ENCODE assay signal across 8 mouse cellular contexts in the genomic region with DNA sequence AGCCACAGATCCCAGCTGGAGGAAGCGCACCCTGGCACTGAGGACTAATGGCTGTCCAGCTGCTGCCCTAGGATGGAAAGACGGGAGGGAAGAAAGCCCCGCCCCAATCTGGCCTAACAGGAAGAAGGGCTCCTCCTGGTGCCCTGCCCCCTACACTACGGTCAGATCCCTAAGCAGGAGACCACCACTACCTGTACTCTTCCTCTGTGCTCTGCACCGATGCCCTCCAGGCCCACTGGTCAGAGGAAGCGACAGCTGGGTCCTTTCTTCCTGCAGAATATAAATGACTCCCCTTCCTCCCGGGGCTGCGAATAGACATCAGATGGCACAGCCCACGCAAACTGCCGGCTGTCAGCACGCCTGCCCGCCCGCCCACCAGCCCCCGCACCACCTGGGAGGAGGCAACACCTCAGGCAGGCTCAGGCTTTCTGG. TPM values are rescaled to one million over a fixed set of nuclear protein-coding genes. Genes with fewer than 3 reads are reported as not detected.
DNase-seq lines count a peak whose midpoint lies in the region; ATAC-seq and TF ChIP-seq lines count a peak whose summit lies in the region.

No protein-coding gene starts in this region.

- peak; percentile 44 for ATAC-seq in kidney, postnatal 0 days (replicated peaks; ENCODE audit: low FRiP score, low read depth)
- ATAC-seq in embryonic facial prominence, embryonic 13.5 days (ENCODE audit: insufficient number of reproducible peaks, insufficient read depth, low FRiP score, low TSS enrichment, low read depth): no peak
- peak; percentile 34 for ATAC-seq in hindbrain, embryonic 13.5 days (ENCODE audit: low FRiP score)
- ATAC-seq in midbrain, embryonic 15.5 days (replicated peaks): peak; percentile 32; the same call in 1 of the 2 replicates
- ATAC-seq in inflammation-experienced regulatory T-cells, adult 6 months: no peak

- peak overlapping the region; percentile 41 for H3K4me2 ChIP-seq in kidney, postnatal 0 days (ENCODE audit: low read length)
- H3K4me2 ChIP-seq in embryonic facial prominence, embryonic 13.5 days: peak overlapping the region; percentile 3
- peak overlapping the region; percentile 25 for H3K4me2 ChIP-seq in hindbrain, embryonic 13.5 days
- peak overlapping the region; percentile 24 for H3K4me2 ChIP-seq in midbrain, embryonic 15.5 days

- intact Hi-C loops in left cerebral cortex, postnatal 25 days (cut with DNase I): loop anchor here (1.0 kb wide), 1 partner anchor 13 kb away; the partner anchor contains the start of gene Atxn7l2

- H3K4me3 ChIP-seq in kidney, postnatal 0 days (replicated peaks; ENCODE audit: low read depth, low read length): no peak overlapping the region
- H3K4me3 ChIP-seq in embryonic facial prominence, embryonic 13.5 days: no peak overlapping the region
- no peak overlapping the region for H3K4me3 ChIP-seq in hindbrain, embryonic 13.5 days
- H3K4me3 ChIP-seq in midbrain, embryonic 15.5 days: no peak overlapping the region

- H3K27ac ChIP-seq in kidney, postnatal 0 days: no peak overlapping the region
- no peak overlapping the region for H3K27ac ChIP-seq in embryonic facial prominence, embryonic 13.5 days
- peak overlapping the region; percentile 90 for H3K27ac ChIP-seq in hindbrain, embryonic 13.5 days
- peak overlapping the region; percentile 61 for H3K27ac ChIP-seq in midbrain, embryonic 15.5 days

- DNase-seq in kidney, postnatal 0 days (ENCODE audit: low spot score): peak; percentile 86
- DNase-seq in kidney, adult 11 months: no peak
- peak; percentile 82 to 91 for DNase-seq in left cerebral cortex, postnatal 25 days (ENCODE audit: low spot score in 2 of 2)
- DNase-seq in thymus, postnatal 4 days: no peak

- no peaks in the 10 kb centered on the region for H3K9me3 ChIP-seq in kidney, postnatal 0 days (replicated peaks; ENCODE audit: low read length)
- no peaks in the 10 kb centered on the region for H3K9me3 ChIP-seq in embryonic facial prominence, embryonic 13.5 days
- no peaks in the 10 kb centered on the region for H3K9me3 ChIP-seq in hindbrain, embryonic 13.5 days
- no peaks in the 10 kb centered on the region for H3K9me3 ChIP-seq in midbrain, embryonic 15.5 days

- H3K9ac ChIP-seq in kidney, postnatal 0 days (ENCODE audit: low read depth, low read length): peak overlapping the region; percentile 32; the same call in 1 of the 2 replicates
- 0 out of 2 replicates have a peak overlapping the region, but pooled peaks have one; percentile 40 for H3K9ac ChIP-seq in embryonic facial prominence, embryonic 13.5 days
- peak overlapping the region; percentile 63 for H3K9ac ChIP-seq in hindbrain, embryonic 13.5 days
- H3K9ac ChIP-seq in midbrain, embryonic 15.5 days: peak overlapping the region; percentile 23; the same call in 1 of the 2 replicates

- H3K4me1 ChIP-seq in kidney, postnatal 0 days (replicated peaks; ENCODE audit: insufficient read depth, low read length): peaks cover 23% of the 10 kb centered on the region
- peaks cover 37% of the 10 kb centered on the region for H3K4me1 ChIP-seq in embryonic facial prominence, embryonic 13.5 days
- peaks cover 63% of the 10 kb centered on the region for H3K4me1 ChIP-seq in hindbrain, embryonic 13.5 days (replicated peaks)
- H3K4me1 ChIP-seq in midbrain, embryonic 15.5 days: peaks cover 40% of the 10 kb centered on the region

- no peaks in the 10 kb centered on the region for H3K27me3 ChIP-seq in kidney, postnatal 0 days (ENCODE audit: insufficient read depth, low read length)
- no peaks in the 10 kb centered on the region for H3K27me3 ChIP-seq in embryonic facial prominence, embryonic 13.5 days
- H3K27me3 ChIP-seq in hindbrain, embryonic 13.5 days: no peaks in the 10 kb centered on the region
- no peaks in the 10 kb centered on the region for H3K27me3 ChIP-seq in midbrain, embryonic 15.5 days (replicated peaks)

- 5% methylated on average over 14 of the region's 14 CpGs for WGBS in kidney, postnatal 0 days
- WGBS in embryonic facial prominence, embryonic 13.5 days: 15% methylated on average over 14 of the region's 14 CpGs
- WGBS in hindbrain, embryonic 13.5 days: 15% methylated on average over 14 of the region's 14 CpGs
- 10% methylated on average over 14 of the region's 14 CpGs for WGBS in midbrain, embryonic 15.5 days

- H3K36me3 ChIP-seq in kidney, postnatal 0 days (ENCODE audit: insufficient read depth, low read length): 0 out of 2 replicates have a peak, but pooled peaks cover 2% of the 10 kb centered on the region
- peaks cover 12% of the 10 kb centered on the region for H3K36me3 ChIP-seq in embryonic facial prominence, embryonic 13.5 days
- H3K36me3 ChIP-seq in hindbrain, embryonic 13.5 days: peaks cover 24% of the 10 kb centered on the region
- H3K36me3 ChIP-seq in midbrain, embryonic 15.5 days (replicated peaks): no peaks in the 10 kb centered on the region

- TF ChIP-seq CTCF in kidney, postnatal 0 days (IDR thresholded peaks at IDR 0.05; ENCODE audit: low read depth): peak; percentile 52

RNA-seq across cellular contexts. Expression of gene Cyb561d1, which starts 3.9 kb away (rescaled TPM):
- polyA plus RNA-seq in kidney, postnatal 0 days (2015; fragmentation: Nextera tagmentation; extraction: Ambion mirVana): 3.1 and 3.4 TPM in 2 replicates
- 2.6 and 2.8 TPM in 2 replicates for polyA plus RNA-seq in embryonic facial prominence, embryonic 13.5 days (2015; fragmentation: Nextera tagmentation; extraction: Ambion mirVana)
- polyA plus RNA-seq in hindbrain, embryonic 13.5 days (2015; fragmentation: Nextera tagmentation; extraction: Ambion mirVana): 3.5 and 4.3 TPM in 2 replicates
- total RNA-seq in left cerebral cortex, postnatal 25 days (2021): 10 to 100 TPM; 17.4 to 17.9 TPM
- polyA plus RNA-seq in midbrain, embryonic 15.5 days (2015; fragmentation: Nextera tagmentation; extraction: Ambion mirVana): 4.1 and 4.6 TPM in 2 replicates
- 1 to 10 TPM; 6.6 to 7.3 (median 7.1) TPM for polyA plus RNA-seq in inflammation-experienced regulatory T-cells, adult 6 months (2017; shearing (Covaris generic))

RNA-seq across cellular contexts. Expression of gene Amigo1, which starts 10.9 kb away (rescaled TPM):
- polyA plus RNA-seq in kidney, postnatal 0 days (2015; fragmentation: Nextera tagmentation; extraction: Ambion mirVana): 4.2 and 5.4 TPM in 2 replicates
- polyA plus RNA-seq in embryonic facial prominence, embryonic 13.5 days (2015; fragmentation: Nextera tagmentation; extraction: Ambion mirVana): 4.0 and 4.5 TPM in 2 replicates
- 12.0 and 13.8 TPM in 2 replicates for polyA plus RNA-seq in hindbrain, embryonic 13.5 days (2015; fragmentation: Nextera tagmentation; extraction: Ambion mirVana)
- total RNA-seq in left cerebral cortex, postnatal 25 days (2021): 10 to 100 TPM; 68.7 to 72.9 TPM
- 14.4 and 14.7 TPM in 2 replicates for polyA plus RNA-seq in midbrain, embryonic 15.5 days (2015; fragmentation: Nextera tagmentation; extraction: Ambion mirVana)
- polyA plus RNA-seq in inflammation-experienced regulatory T-cells, adult 6 months (2017; shearing (Covaris generic)): under 1 TPM; 0.33 to 0.53 (median 0.51) TPM

RNA-seq across cellular contexts. Expression of gene Atxn7l2, which starts 13.7 kb away (rescaled TPM):
- 10.9 and 11.0 TPM in 2 replicates for polyA plus RNA-seq in kidney, postnatal 0 days (2015; fragmentation: Nextera tagmentation; extraction: Ambion mirVana)
- polyA plus RNA-seq in embryonic facial prominence, embryonic 13.5 days (2015; fragmentation: Nextera tagmentation; extraction: Ambion mirVana): 22.0 and 27.1 TPM in 2 replicates
- 26.2 and 27.1 TPM in 2 replicates for polyA plus RNA-seq in hindbrain, embryonic 13.5 days (2015; fragmentation: Nextera tagmentation; extraction: Ambion mirVana)
- 10 to 100 TPM; 24.0 to 24.2 TPM for total RNA-seq in left cerebral cortex, postnatal 25 days (2021)
- 26.4 and 26.8 TPM in 2 replicates for polyA plus RNA-seq in midbrain, embryonic 15.5 days (2015; fragmentation: Nextera tagmentation; extraction: Ambion mirVana)
- polyA plus RNA-seq in inflammation-experienced regulatory T-cells, adult 6 months (2017; shearing (Covaris generic)): 1 to 10 TPM; 4.7 to 5.9 (median 5.6) TPM

RNA-seq across cellular contexts. Expression of gene Sypl2, which starts 29.4 kb away (rescaled TPM):
- 3.5 and 3.6 TPM in 2 replicates for polyA plus RNA-seq in kidney, postnatal 0 days (2015; fragmentation: Nextera tagmentation; extraction: Ambion mirVana)
- polyA plus RNA-seq in embryonic facial prominence, embryonic 13.5 days (2015; fragmentation: Nextera tagmentation; extraction: Ambion mirVana): 0.48 and 0.58 TPM in 2 replicates
- 0.34 and 0.43 TPM in 2 replicates for polyA plus RNA-seq in hindbrain, embryonic 13.5 days (2015; fragmentation: Nextera tagmentation; extraction: Ambion mirVana)
- total RNA-seq in left cerebral cortex, postnatal 25 days (2021): 1 to 10 TPM; 1.3 to 1.9 TPM
- polyA plus RNA-seq in midbrain, embryonic 15.5 days (2015; fragmentation: Nextera tagmentation; extraction: Ambion mirVana): 0.27 and 0.70 TPM in 2 replicates
- polyA plus RNA-seq in inflammation-experienced regulatory T-cells, adult 6 months (2017; shearing (Covaris generic)): not detected

RNA-seq across cellular contexts. Expression of gene Gpr61, which starts 42.4 kb away (rescaled TPM):
- not detected in 2 replicates for polyA plus RNA-seq in kidney, postnatal 0 days (2015; fragmentation: Nextera tagmentation; extraction: Ambion mirVana)
- 0.15 and 0.20 TPM in 2 replicates for polyA plus RNA-seq in embryonic facial prominence, embryonic 13.5 days (2015; fragmentation: Nextera tagmentation; extraction: Ambion mirVana)
- 3.0 and 3.5 TPM in 2 replicates for polyA plus RNA-seq in hindbrain, embryonic 13.5 days (2015; fragmentation: Nextera tagmentation; extraction: Ambion mirVana)
- total RNA-seq in left cerebral cortex, postnatal 25 days (2021): 10 to 100 TPM; 18.1 to 19.4 TPM
- polyA plus RNA-seq in midbrain, embryonic 15.5 days (2015; fragmentation: Nextera tagmentation; extraction: Ambion mirVana): 5.2 and 5.7 TPM in 2 replicates
- polyA plus RNA-seq in inflammation-experienced regulatory T-cells, adult 6 months (2017; shearing (Covaris generic)): not detected

Comparison
In these comparisons a context has a peak if more than half of its experiments do, and no peak if none do; other contexts are left out.
1. DNase-seq: peak in kidney, postnatal 0 days (single experiment) and left cerebral cortex, postnatal 25 days (2 of 2); none in kidney, adult 11 months (single experiment) and thymus, postnatal 4 days (single experiment).
2. ATAC-seq: peak in kidney, postnatal 0 days (single experiment), hindbrain, embryonic 13.5 days (single experiment) and midbrain, embryonic 15.5 days (single experiment); none in embryonic facial prominence, embryonic 13.5 days (single experiment) and inflammation-experienced regulatory T-cells, adult 6 months (single experiment).
3. H3K27ac ChIP-seq: peak in hindbrain, embryonic 13.5 days (single experiment) and midbrain, embryonic 15.5 days (single experiment); none in kidney, postnatal 0 days (single experiment) and embryonic facial prominence, embryonic 13.5 days (single experiment).
4. Peak in every context shown above with its lines, with median percentiles within 50 percentile points of each other: H3K4me2 ChIP-seq and H3K9ac ChIP-seq.